Mouse (Mus musculus): ENCODE measurements around the gene Auts2.
"Not testable (repeated sequence)": the region's sequence is repeated elsewhere in the genome, so short reads cannot be mapped to it uniquely, and the experiment has no call there.

Gene Auts2

DNA sequence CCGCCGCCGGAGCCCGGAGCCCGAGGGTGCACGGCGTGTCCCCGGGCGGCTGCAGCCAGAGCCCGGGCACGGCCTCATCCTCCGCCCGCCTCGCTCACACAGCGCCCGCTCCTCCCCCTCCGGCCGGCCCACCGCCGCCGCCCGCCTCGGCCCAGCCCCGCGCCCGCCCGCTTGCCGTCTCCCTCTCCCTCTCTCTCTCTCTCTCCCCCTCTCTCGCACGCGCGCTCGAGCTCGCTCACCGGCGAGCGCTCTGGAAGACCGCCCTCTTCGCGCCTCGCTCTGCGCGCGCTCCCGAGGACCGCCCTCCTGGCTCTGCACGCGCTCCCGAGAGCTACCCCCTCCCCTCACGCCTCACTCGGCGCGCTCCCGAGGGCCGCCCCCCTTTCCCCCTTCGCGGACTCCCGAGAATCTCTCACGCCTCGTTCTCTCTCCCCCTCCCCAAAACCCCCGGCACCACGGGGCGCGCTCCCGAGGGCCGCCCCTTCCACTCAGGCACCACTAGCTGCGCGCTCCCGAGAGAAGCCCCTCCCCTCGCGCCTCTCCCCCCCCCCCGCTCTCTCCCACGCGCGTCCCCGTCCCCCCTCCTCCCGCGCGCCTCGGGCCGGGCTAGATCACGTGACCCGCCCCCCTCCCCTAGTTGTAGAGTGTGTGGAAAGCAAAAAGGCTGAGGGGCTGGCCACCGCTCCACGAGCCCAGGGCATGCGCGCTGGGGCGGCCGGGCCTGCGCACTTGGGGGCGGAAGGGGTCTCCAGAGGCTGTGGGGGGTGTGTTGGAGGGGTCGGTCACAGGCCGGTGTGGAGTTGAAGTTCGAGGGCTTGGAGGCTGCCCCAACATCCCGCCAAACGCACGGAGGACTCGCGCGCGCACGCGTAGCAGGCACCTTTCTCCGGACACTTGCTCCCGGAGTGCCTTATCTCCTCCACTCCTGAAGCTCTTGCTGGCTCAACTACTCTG is at the start of gene Auts2:
Gene Auts2 (minus strand): TSS at position 227 of the 954 bp plus-strand sequence.
- DNase-seq (ENCODE audit: low read depth, low spot score): peak; percentile 96

DNA sequence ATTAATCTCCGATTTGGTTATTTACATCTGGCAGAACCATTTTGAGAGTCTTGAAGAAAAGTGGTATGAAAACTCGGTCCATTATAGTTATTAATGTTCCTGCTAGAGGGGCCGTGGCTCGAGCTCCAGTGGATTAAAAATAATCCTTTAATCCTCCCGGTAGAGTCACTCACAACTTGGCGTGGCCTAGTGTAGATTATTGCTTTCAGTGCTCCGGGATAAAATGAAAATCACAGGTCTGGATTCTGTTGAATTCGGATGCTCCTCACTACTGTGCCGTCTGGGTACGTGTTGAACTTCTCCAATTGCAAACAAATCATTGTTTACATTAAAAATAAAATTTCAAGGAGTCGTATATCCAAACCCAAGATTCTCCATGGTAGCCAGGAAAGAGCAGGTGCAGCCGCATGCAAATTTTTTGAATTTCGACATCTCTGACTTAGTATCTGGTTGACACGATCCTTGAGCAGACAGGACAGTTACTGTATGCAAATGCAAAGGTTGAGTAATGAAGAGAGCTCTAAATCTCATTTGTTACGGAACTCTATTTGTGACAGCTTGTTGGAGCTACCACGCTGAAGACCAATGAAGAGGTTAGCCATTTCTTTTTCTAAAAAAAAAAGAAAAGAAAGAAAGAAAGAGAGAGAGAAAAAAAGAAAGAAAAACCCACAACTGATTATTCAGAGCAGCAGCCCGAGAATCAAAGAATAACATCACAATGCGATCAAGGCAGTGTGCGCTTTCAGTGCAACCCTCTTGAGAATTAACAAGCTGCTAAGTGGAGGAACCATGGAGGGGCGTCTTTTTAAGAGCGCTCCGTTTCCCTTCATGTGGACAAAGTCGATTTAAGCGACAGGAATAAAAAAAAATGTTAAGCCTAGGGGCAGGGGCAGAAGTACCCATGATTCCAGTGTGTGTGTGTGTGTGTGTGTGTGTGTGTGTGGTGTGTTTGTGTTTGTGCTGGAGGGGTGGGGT is 48.9 kb upstream of the Auts2 start:
- DNase-seq (ENCODE audit: low read depth, low spot score): no peak

DNA sequence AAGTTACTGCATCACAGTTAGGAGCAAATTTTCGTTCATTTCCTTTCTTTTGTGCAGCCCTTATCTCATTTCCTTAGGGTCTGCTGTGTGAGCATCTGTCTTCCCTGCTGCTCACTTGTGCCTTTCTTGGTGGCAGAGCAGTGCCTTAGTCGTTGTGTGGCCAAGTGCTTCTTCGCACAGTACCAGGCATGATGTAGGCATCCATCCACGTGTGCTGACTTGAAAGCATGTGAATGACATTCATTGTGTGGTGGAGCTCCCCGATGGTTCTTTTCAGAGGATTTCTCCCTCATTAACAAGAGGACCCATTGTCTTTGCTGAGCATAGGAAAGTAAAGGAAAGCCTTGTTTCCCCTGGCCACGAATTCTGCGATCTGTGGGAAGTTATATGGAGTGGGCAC is 36.6 kb upstream of the Auts2 start:
- DNase-seq (ENCODE audit: low read depth, low spot score): no peak

DNA sequence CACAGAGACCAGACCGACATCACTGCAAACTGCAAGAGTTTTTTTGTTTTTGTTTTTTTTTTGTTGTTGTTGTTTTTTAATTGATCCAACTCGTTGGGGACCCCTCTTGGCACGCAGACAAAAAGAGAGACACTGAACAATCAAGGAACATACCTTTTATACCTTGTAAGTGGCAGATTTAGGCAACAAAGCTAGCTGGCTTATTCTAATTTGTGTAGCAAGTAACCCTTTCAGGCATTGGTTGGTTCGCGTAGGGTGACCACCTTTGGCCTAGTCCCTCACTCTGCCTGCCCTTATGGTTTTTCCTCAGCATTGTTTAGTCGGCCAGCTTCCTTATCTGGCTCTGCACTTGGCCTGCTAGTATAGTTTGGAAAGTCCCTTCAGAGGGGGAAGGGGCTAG is 17.6 kb upstream of the Auts2 start:
- not testable (repeated sequence) for DNase-seq (ENCODE audit: low read depth, low spot score)

DNA sequence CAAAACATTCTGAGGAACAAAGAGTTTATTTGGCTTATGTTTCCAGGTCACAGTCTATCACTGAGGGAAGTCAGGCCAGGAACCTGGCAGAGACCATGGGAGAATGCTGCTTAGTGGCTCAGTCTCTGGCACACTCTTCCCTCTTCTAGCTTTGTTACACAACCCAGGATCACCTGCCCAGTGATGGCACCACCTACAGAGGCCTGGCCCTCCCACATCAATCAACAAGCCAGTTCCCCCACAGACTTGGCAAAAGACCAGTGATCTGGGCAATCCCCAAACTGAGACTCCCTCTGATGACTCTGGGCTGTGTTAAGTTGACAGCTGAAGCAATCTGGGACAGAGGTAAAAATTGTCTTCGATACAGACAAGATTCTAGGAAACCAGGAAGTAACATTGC is 2.6 kb upstream of the Auts2 start:
- no peak for DNase-seq (ENCODE audit: low read depth, low spot score)

DNA sequence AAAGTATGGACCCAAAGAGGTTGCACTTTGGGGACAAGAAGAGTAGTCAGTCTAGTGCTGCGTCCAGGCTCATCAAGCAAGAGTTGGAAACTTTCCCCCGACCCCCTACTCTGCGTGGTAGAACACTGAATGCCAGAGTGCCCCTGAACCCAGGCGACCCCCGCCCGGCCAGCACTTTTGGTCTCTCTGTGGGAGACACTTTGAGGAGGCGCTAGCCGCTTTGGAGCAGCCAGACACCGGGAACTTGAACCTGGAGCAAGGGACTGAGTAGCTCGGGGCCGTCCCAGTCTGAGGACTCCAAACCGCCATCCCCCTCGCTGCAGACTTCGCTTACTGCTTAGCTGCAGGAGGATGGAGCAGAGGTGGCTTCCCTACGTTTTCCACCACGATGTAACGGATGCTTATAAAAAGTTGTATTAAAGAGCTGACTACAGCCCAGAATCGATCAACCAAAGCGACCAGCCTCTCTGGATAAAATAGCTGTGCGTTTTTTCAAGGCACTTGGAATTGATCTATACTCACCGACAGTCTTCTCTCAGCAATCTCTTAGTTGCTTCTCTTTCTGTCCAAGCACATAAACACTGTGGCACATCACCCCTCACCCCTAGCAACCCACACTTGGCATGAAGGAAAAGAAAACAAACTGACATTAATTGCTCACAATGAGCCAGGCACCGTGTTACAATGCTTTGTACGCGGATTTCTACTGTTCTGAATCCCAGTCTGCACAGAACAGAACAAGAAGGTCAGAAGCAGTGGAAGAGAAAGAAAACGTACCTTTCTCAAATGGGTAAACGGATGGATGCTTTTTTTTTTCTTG is 1.2 kb upstream of the Auts2 start:
- peak; percentile 49 for DNase-seq (ENCODE audit: low read depth, low spot score)

DNA sequence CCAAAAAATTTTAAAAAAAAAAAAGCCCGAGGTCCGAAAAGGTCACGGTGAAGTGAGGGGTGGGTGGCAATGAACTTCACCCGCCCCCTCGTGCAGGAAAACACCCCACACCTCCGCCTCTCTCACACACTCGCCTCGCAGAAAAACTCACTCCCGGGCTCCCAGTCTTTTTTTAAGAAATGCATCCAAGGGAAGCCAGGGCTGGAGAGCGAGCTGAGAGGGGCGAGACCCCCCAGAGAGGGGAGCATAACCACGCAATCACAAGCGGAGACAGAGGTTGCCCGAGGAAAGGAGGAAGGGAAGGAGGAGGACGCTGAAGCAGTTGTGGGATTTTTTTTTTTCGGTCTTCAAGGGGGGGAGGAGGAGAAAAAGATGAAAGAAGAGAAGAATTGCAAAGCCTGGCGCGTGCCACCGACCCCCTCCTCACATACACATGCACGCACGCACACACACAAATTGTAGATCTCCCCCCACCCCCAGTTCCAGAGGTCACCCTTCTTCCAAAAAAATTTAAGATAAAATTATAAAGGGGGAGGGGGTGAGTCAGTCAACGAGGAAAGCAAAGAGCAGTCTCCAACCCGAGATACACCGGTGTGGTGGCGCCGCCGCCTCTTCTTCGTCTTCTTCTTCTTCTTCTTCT is 643 bp downstream of the Auts2 start:
- peak; percentile 21 for DNase-seq (ENCODE audit: low read depth, low spot score)

DNA sequence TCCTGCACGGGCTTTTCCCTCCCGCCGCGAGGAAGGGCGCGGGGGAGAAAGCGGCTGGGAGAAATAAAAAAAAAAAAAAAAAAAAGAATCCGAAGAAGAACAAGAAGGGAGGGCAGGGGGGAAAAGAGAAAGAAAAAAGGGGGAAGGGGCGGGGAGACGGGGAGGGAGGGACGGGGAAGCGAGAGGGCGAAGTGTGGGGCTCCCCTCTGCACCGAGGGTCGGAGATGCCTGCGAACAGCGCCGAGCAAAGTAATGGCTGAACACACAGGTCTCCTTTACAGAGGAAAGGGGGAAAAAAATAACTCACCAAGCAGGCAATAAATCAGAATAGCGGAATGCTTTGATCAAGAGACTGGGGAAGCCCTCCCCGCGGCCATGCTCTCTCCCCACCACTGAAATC is 1.2 kb downstream of the Auts2 start:
- peak; percentile 10 for DNase-seq (ENCODE audit: low read depth, low spot score)

DNA sequence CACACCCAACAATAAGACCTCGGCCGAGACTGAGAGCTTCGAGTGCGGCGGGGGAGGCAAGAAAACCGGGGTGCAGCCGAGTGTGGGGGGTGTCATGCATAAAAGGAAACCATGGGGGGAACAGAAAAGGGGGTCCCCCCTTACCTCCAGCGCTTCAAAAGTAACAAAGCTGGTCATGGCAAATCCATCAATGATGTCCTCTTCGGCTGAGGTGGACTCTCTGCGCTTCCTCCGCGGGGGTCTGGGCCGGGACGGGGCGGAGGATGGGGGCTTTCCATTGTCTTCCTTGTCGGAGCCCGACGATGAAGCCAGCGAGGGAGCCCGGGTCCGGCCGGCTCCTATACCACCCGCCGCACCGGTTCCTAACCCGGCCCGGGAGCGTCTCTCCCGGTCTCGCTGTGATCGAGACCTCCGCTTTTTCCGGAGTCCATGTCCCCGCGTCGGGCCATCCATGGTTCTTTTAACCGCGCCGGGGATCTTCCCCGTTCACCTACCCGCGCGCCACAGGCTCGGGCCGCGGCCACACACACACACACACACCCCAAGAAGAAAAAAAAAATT is 1.7 kb downstream of the Auts2 start:
- peak; percentile 22 for DNase-seq (ENCODE audit: low read depth, low spot score)

DNA sequence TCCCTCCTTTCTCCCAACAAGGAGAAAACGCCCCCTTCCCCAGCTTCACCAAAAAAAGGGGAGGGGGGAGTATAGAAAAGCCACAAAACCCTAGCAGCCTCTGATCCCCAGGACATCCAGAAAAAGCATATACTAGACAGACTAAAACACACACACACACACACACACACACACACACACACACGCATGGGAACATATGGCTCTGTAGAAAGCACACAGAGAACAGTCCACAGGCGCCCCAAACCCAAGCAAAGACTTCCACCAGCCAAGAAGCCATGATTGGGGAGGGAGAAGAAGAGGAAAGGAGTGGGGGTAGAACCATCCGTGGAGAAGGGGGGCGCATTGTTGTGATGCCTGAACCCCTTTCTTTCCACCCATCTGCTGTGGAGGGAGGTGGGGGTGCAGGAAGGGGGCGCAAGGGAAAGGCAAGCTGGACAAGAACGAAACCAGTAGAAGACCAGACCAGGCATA is 2.3 kb downstream of the Auts2 start:
- no peak for DNase-seq (ENCODE audit: low read depth, low spot score)

DNA sequence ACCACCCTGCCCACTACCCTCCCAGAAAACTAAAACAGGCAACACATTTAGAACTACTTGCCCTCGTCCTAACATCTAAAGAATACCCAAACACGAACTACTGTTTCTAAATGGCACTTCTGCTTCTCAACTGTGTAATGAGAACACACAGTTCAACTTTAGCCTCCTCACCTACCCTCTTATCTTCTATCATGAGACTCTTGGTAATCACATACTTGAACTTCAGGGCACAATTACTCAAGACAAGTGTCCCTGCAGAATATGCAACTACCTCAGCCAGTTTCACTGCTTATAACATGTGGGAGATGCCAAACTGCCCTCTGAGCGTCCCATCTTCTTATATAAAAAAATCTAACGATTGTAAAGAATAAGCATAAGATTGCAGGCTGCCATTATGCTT is 5.7 kb downstream of the Auts2 start:
- no peak for DNase-seq (ENCODE audit: low read depth, low spot score)

DNA sequence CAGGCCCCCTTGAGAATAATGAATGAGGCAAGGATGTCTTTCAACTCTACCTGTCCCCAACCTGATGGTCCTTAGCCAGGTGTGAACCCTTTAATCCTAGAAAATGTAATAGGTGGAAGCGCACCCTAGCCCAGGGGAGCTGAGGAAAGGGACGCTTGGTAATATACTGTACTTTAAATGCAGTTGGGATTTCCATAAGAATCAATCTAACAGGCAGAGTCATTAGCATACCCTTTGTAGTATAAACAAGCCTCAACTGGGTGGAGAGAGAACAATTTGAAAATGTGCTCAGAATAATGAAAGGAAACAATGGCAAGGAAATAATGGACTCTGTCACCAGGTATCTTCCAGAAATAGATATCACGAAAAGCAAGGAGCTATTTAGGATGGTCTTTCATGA is 16.7 kb downstream of the Auts2 start:
- DNase-seq (ENCODE audit: low read depth, low spot score): peak; percentile 59

DNA sequence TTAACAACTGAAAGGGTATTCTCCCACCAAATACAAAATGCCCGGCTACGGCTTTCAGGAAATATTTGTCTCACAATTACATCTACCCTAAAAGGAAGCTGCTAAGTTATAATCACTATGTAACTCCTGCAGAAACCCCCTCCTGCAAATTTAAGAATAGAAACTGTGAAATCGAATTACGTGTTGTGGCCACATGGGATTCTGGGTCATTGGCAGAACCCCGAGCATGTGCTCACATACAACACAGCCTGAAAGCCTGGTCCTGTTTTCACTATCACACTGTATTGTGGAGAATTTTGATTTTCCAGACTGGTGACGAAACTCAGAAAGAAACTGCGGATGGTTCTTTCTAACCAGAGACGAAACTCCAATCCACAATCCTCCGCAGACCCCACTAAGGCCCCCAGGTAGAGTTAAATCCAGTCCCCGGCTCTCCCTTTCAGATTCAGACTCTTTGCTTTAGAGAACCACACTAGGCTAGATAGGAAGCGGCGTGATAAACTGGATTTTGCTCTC is 21.7 kb downstream of the Auts2 start:
- no peak for DNase-seq (ENCODE audit: low read depth, low spot score)

DNA sequence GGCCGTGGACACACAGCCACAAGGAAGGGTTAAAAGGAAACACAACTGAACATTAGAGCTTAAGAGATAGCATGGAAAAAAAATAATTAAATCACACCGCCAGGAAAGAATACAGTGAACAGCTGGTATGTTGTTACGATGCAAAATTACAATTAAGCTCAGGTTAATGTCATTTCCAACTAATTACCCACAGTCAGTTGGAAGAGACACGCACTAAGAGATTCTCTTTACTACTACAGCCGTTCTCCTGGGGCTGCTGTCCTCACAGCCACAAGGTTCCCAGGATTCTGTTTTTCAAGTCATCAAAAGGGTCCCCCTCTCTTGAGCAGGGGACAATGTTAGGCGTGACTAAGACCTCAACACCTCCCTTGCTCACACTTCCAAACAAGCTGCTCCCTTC is 25.3 kb downstream of the Auts2 start:
- DNase-seq (ENCODE audit: low read depth, low spot score): no peak

DNA sequence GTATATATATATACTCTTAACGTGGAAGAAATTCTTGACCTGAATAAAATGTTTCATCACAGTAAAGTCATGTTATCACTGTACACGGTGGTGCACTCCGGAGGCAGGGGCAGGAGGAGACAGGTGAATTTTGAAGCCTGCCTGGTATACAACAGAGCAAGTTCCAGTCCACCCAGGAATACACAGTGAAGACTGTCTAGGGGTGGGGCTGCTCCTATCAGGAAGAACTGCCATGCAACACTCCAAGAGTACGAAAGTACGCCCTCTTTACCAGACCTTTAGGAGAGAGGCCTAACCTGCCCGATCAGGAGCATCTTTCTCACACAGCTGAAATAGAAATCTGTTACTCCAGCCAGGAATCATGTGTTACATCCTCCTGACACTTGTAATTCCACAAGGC is 28.6 kb downstream of the Auts2 start:
- DNase-seq (ENCODE audit: low read depth, low spot score): no peak

DNA sequence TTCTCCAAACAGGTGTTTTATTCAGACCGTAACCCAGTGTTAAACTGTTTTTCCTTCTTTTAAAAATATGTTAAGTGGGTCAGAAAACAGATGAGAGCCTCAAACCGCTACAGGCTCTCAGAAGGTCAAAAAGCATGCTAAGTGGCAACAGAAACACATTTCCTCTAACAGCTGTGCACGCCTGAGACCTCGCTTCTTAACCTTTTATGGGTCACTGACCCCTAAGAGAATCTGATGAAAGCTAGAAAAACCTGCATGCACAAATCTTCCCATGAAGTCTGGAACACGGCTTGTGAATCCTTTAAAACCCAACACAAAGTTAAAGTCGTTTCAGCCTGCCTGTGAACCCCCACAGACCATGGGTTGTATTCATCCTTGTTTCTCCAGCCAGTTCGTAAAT is 29.9 kb downstream of the Auts2 start:
- DNase-seq (ENCODE audit: low read depth, low spot score): no peak

DNA sequence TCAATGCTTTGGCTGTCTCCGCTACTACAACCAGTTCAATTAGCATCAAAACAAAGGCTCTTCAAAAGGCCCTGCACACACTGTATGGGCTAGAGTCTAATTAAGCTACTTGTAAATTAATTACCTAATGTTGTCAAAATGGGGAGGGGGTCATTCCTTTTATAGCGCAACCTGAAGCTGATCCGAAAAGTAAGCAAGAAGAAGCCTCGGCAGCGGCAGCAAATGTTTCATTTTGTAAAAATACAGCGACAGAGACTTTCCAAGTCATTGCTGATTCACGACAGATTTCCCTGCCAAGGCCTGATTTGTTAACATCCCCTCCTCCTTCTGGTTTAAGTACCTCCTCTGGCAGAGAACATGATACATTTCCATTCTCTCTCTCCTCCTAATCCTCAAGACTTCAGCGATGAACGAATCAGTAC is 33.7 kb downstream of the Auts2 start:
- no peak for DNase-seq (ENCODE audit: low read depth, low spot score)

DNA sequence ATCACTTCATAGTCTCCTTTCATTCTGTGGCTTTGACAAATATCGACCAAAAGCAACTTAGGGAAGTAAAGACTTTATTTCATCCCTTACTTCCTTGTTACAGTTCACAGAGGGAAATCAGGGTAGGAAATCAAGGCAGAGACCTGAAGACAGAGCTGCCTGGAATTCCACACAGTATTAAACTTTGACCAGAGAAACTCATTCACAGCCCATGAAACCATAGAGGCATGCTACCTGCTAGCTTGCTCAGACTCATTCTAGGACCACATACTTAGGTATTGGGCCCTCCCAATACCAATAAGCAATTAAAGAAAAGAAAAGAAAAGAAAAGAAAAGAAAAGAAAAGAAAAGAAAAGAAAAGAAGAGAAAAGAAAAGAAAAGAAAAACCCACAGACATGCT is 38.3 kb downstream of the Auts2 start:
- no peak for DNase-seq (ENCODE audit: low read depth, low spot score)

DNA sequence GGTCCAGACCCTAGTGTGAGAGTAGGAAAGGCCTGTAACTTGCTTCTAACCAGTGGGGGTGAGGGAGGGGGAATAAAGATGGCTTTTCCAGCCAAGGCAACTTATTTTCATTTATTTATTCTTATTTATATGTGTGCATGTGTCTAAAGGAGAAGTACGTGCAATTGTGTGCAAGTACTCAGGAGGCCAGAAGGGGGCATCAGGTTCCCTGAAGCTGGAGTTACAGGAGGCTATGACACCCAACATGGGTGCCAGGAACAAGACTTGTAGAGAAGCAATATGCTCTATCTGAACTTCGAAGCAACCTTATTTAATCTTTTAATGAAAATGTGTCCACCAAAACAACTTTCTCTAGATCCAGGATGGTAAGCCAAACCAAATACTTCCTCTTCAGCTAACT is 39.7 kb downstream of the Auts2 start:
- peak; percentile 67 for DNase-seq (ENCODE audit: low read depth, low spot score)

DNA sequence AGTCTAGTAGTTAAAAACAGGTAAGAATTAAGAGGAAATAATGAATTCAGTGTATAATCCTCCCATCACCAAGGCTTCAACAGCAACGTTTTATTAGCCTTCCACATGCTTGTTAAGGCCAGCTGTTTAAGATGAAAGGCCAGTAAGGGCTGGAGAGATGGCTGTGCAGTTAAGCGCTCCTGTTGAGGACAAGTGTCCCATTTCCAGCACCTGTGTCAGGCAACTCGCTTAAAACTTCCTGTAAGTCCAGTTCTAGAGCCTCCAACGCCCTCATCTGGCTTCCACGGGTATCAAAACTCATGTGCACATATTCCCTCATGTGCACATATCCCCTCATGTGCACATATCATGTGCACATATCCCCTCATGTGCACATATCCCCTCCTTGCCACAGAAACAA is 41.1 kb downstream of the Auts2 start:
- DNase-seq (ENCODE audit: low read depth, low spot score): peak; percentile 13
